Mouse (Mus musculus) ES-Bruce4 (cell line): ENCODE results near the gene Sgms1.

Source experiments
- CTCF ChIP-seq: IDR thresholded peaks from one replicate; pipeline ENCODE4 v1.8.1; 2011; ENCODE audit warnings: low read depth, low read length
- POLR2A ChIP-seq: IDR thresholded peaks from one replicate; pipeline ENCODE4 v1.8.1; 2011; ENCODE audit warnings: low read length; ENCODE audit not compliant: insufficient read depth

- no peak for TF ChIP-seq CTCF
- no peak for TF ChIP-seq POLR2A
Measured at GRCm38 (mm10) chr19:32381511-32381961, 8.0 kb downstream of the Sgms1 start.
